35 mouse cellular contexts compared by ENCODE assay signal in the genomic region with DNA sequence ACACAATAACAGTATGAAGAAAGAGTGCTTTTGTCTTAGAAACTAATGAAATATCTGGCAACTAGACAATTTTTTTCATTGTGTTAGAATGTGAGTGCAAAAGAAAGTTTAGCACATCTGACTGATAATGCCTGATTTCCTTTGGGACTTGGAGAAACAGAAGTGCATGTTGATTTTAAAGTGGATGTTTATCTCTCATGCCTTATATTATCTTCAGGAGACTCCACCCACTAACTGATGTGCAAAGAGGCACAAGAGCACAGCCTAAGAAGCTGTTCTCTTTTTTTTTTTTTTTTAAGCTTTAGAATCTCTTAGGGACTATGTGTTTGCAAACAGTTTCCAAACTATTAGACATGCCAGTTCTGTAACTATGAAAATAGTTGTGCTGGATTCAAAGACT. TPM values are rescaled to one million over a fixed set of nuclear protein-coding genes. Genes with fewer than 3 reads are reported as not detected.
"Had no signal": no experiment of that assay in that cellular context is flagged by ENCODE, and none has a peak within 500 bp of the region (broad histone marks: within the 10 kb centered on the region; RNA-seq: fewer than 3 reads in every experiment).

No protein-coding gene starts in this region.

- H3K4me2 ChIP-seq: heart, embryonic 11.5 days; heart, embryonic 12.5 days; heart, embryonic 13.5 days; heart, embryonic 15.5 days; hindbrain, embryonic 12.5 days; hindbrain, embryonic 13.5 days; hindbrain, embryonic 14.5 days; hindbrain, embryonic 15.5 days; intestine, embryonic 15.5 days; kidney, embryonic 15.5 days had no signal

- H3K27me3 ChIP-seq: heart, embryonic 13.5 days; heart, embryonic 15.5 days; hindbrain, embryonic 15.5 days; intestine, embryonic 15.5 days had no signal

- DNase-seq: heart, postnatal 10 days; heart, postnatal 14 days; heart, postnatal 36 days; heart, postnatal 4 days; kidney, adult 11 months; kidney, adult 18-20 months; kidney, adult 2 months; kidney, adult 8-10 months; kidney, adult 9 months; kidney, postnatal 10 days; kidney, postnatal 14 days; kidney, postnatal 25 days; kidney, postnatal 36 days; kidney, postnatal 4 days; layer of hippocampus, adult 9-11 months; layer of hippocampus, postnatal 36 days had no signal

- ATAC-seq: hindbrain, embryonic 16.5 days; hindbrain, postnatal 0 days; inflammation-experienced regulatory T-cells, adult 6 months; intestine, embryonic 15.5 days; intestine, embryonic 16.5 days; intestine, postnatal 0 days had no signal

- H3K27ac ChIP-seq: heart, embryonic 10.5 days; heart, embryonic 13.5 days; heart, embryonic 15.5 days; hindbrain, embryonic 10.5 days; hindbrain, embryonic 12.5 days; hindbrain, embryonic 13.5 days; hindbrain, embryonic 14.5 days; hindbrain, embryonic 15.5 days; hindbrain, postnatal 0 days; intestine, embryonic 15.5 days; kidney, embryonic 15.5 days; kidney, postnatal 0 days; layer of hippocampus, adult 2 months had no signal

- H3K36me3 ChIP-seq: heart, embryonic 10.5 days; heart, embryonic 12.5 days; heart, embryonic 13.5 days; heart, embryonic 15.5 days; hindbrain, embryonic 10.5 days; hindbrain, embryonic 12.5 days; hindbrain, embryonic 13.5 days; hindbrain, embryonic 15.5 days; intestine, embryonic 15.5 days; kidney, embryonic 15.5 days had no signal

- H3K4me1 ChIP-seq: heart, embryonic 10.5 days; heart, embryonic 12.5 days; heart, embryonic 13.5 days; heart, embryonic 15.5 days; hindbrain, embryonic 10.5 days; hindbrain, embryonic 12.5 days; hindbrain, embryonic 13.5 days; hindbrain, embryonic 15.5 days; intestine, embryonic 15.5 days; kidney, embryonic 15.5 days had no signal

- H3K9ac ChIP-seq: heart, embryonic 12.5 days; heart, embryonic 13.5 days; heart, embryonic 15.5 days; hindbrain, embryonic 12.5 days; hindbrain, embryonic 13.5 days; hindbrain, embryonic 14.5 days; hindbrain, embryonic 15.5 days; intestine, embryonic 15.5 days; kidney, embryonic 15.5 days had no signal

- H3K9me3 ChIP-seq: heart, embryonic 10.5 days; heart, embryonic 12.5 days; heart, embryonic 13.5 days; heart, embryonic 15.5 days; hindbrain, embryonic 10.5 days; hindbrain, embryonic 12.5 days; hindbrain, embryonic 13.5 days; hindbrain, embryonic 15.5 days; intestine, embryonic 15.5 days; kidney, embryonic 15.5 days had no signal

- H3K4me3 ChIP-seq: heart, embryonic 10.5 days; heart, embryonic 12.5 days; heart, embryonic 13.5 days; heart, embryonic 15.5 days; hindbrain, embryonic 10.5 days; hindbrain, embryonic 12.5 days; hindbrain, embryonic 13.5 days; hindbrain, embryonic 15.5 days; intestine, embryonic 15.5 days; kidney, embryonic 15.5 days; layer of hippocampus, adult 2 months had no signal

RNA-seq across cellular contexts. Expression of gene Reps2, which starts 7.7 kb away (rescaled TPM):
- polyA plus RNA-seq: inflammation-experienced regulatory T-cells, adult 6 months had no signal
